Mouse (Mus musculus) ES-Bruce4 (cell line): ENCODE measurements at regions not wholly inside any gene's neighbourhood (a gene's known extent, or its start where the extent isn't known, plus 50 kb on each side); places are given as distances from the start of the nearest gene placed in this dataset.
A peak's percentile ranks its signal among the peaks of the same experiment; 100 is the strongest.

Experiments
- H3K27ac ChIP-seq: 2 replicates; pipeline ENCODE4 v1.5.1; 2012; ENCODE audit warnings: low read length, inconsistent platforms; ENCODE audit not compliant: insufficient read depth
- H3K27me3 ChIP-seq: 2 replicates; pipeline ENCODE4 v1.6.1; 2012; ENCODE audit warnings: mild to moderate bottlenecking, low read length, inconsistent platforms; ENCODE audit not compliant: control insufficient read depth, poor library complexity, insufficient read depth, severe bottlenecking
- H3K36me3 ChIP-seq: 2 replicates; pipeline ENCODE4 v1.6.1; 2012; ENCODE audit warnings: inconsistent platforms, mild to moderate bottlenecking, low read length, moderate library complexity; ENCODE audit not compliant: control insufficient read depth, poor library complexity, insufficient read depth, severe bottlenecking
- H3K4me1 ChIP-seq: one replicate; pipeline ENCODE4 v1.8.1; 2011; ENCODE audit warnings: low read length; ENCODE audit not compliant: control insufficient read depth, insufficient read depth
- H3K4me3 ChIP-seq: 2 replicates; pipeline ENCODE4 v1.5.1; 2011; ENCODE audit warnings: low read depth, mild to moderate bottlenecking, low read length
- H3K9ac ChIP-seq: 2 replicates; pipeline ENCODE4 v1.6.1; 2012; ENCODE audit warnings: low read depth, mild to moderate bottlenecking, inconsistent platforms; ENCODE audit not compliant: poor library complexity, severe bottlenecking
- H3K9me3 ChIP-seq: replicated peaks from 2 replicates; pipeline ENCODE4 v1.6.1; 2012; ENCODE audit warnings: mild to moderate bottlenecking, low read length, inconsistent platforms; ENCODE audit not compliant: control insufficient read depth, poor library complexity, insufficient read depth, severe bottlenecking
- CTCF ChIP-seq: IDR thresholded peaks from one replicate; pipeline ENCODE4 v1.8.1; 2011; ENCODE audit warnings: low read depth, low read length
- EP300 ChIP-seq: IDR thresholded peaks from 2 replicates; pipeline ENCODE4 v1.6.1; 2011; ENCODE audit warnings: low read depth, low read length; ENCODE audit not compliant: insufficient read depth
- POLR2A ChIP-seq: IDR thresholded peaks from one replicate; pipeline ENCODE4 v1.8.1; 2011; ENCODE audit warnings: low read length; ENCODE audit not compliant: insufficient read depth

- Histone ChIP-seq H3K9ac (no peak overlapping the region), H3K9me3 (no peaks in the 10 kb centered on the region), H3K27ac (no peak overlapping the region), H3K4me1 (no peaks in the 10 kb centered on the region), H3K27me3 (no peaks in the 10 kb centered on the region), H3K36me3 (no peaks in the 10 kb centered on the region), H3K4me3 (no peak overlapping the region)
- no peak for TF ChIP-seq EP300
- TF ChIP-seq POLR2A, result no peak
- TF ChIP-seq CTCF, result no peak
Observed at GRCm38 (mm10) chr10:92164991-92165390, 557.2 kb downstream of the Nedd1 start.

- TF ChIP-seq POLR2A (no peak), EP300 (no peak), CTCF (no peak)
- H3K4me3 ChIP-seq, result no peak overlapping the region
- H3K27me3 ChIP-seq, result no peaks in the 10 kb centered on the region
- no peaks in the 10 kb centered on the region for H3K9me3 ChIP-seq
- no peaks in the 10 kb centered on the region for H3K4me1 ChIP-seq
- H3K9ac ChIP-seq, result no peak overlapping the region
- H3K36me3 ChIP-seq, result no peaks in the 10 kb centered on the region
- no peak overlapping the region for H3K27ac ChIP-seq
Observed at GRCm38 (mm10) chr10:92164648-92164960, 557.6 kb downstream of the Nedd1 start.

- Histone ChIP-seq H3K27me3 (no peaks in the 10 kb centered on the region), H3K4me3 (no peak overlapping the region), H3K9ac (no peak overlapping the region), H3K36me3 (no peaks in the 10 kb centered on the region), H3K9me3 (no peaks in the 10 kb centered on the region), H3K4me1 (no peaks in the 10 kb centered on the region), H3K27ac (no peak overlapping the region)
- no peak for TF ChIP-seq POLR2A
- no peak for TF ChIP-seq EP300
- TF ChIP-seq CTCF, result no peak
Observed at GRCm38 (mm10) chr10:92163851-92164647, 558.2 kb downstream of the Nedd1 start.

GRCm38 (mm10) chr10:92163071-92163504, 559.1 kb downstream of the Nedd1 start:
- H3K27me3 ChIP-seq, result no peaks in the 10 kb centered on the region
- no peaks in the 10 kb centered on the region for H3K9me3 ChIP-seq
- H3K9ac ChIP-seq, result no peak overlapping the region
- no peaks in the 10 kb centered on the region for H3K36me3 ChIP-seq
- H3K4me3 ChIP-seq, result no peak overlapping the region
- H3K4me1 ChIP-seq, result no peaks in the 10 kb centered on the region
- no peak for TF ChIP-seq EP300
- H3K27ac ChIP-seq, result no peak overlapping the region

- TF ChIP-seq POLR2A, result no peak
- TF ChIP-seq EP300, result no peak
- no peak for TF ChIP-seq CTCF
- Histone ChIP-seq H3K27ac (no peak overlapping the region), H3K36me3 (no peaks in the 10 kb centered on the region), H3K4me3 (peak overlapping the region; percentile 33), H3K4me1 (no peaks in the 10 kb centered on the region), H3K9ac (no peak overlapping the region), H3K9me3 (no peaks in the 10 kb centered on the region), H3K27me3 (no peaks in the 10 kb centered on the region)
Observed at GRCm38 (mm10) chr10:92162473-92163011, 559.7 kb downstream of the Nedd1 start.

- TF ChIP-seq CTCF (no peak), EP300 (no peak)
- Histone ChIP-seq H3K4me3 (no peak overlapping the region), H3K27ac (no peak overlapping the region)
Observed at GRCm38 (mm10) chr10:92161501-92161900, 560.7 kb downstream of the Nedd1 start.

More at GRCm38 (mm10) chr10:92161501-92161900, 560.7 kb downstream of the Nedd1 start:
- no peaks in the 10 kb centered on the region for H3K9me3 ChIP-seq
- no peak overlapping the region for H3K9ac ChIP-seq
- H3K27me3 ChIP-seq, result no peaks in the 10 kb centered on the region
- H3K4me1 ChIP-seq, result no peaks in the 10 kb centered on the region
- H3K36me3 ChIP-seq, result no peaks in the 10 kb centered on the region
